Mouse (Mus musculus): ENCODE measurements around the gene Eif4e3. TPM values are rescaled to one million over a fixed set of nuclear protein-coding genes. Genes with fewer than 3 reads are reported as not detected.

Eif4e3 gene
- total and polyA plus RNA-seq, 3 experiments, result 9.8 to 16.3 (median 11.8) TPM

- no peak overlapping the region for H3K4me2 ChIP-seq (ENCODE audit: insufficient read depth, low read depth, poor library complexity, severe bottlenecking)
- no peak for DNase-seq (ENCODE audit: extremely low read depth)
- H3K4me3 ChIP-seq (replicated peaks in 1 of 3; ENCODE audit: low read depth in 2 of 3, low read length in 2 of 3, poor library complexity in 1 of 3), result no peak overlapping the region
- no peaks in the 10 kb centered on the region for H3K9me3 ChIP-seq (replicated peaks; ENCODE audit: low read length)
- peaks cover 0 to 10% of the 10 kb centered on the region in 2 experiments; a peak in 2 of 4 replicates for H3K4me1 ChIP-seq (ENCODE audit: control insufficient read depth in 1 of 2, insufficient read depth in 2 of 2)
- no peaks in the 10 kb centered on the region for H3K27me3 ChIP-seq (replicated peaks)
- H3K79me2 ChIP-seq (replicated peaks; ENCODE audit: control insufficient read depth, extremely low read depth, insufficient read depth, poor library complexity, severe bottlenecking), result no peaks in the 10 kb centered on the region
- H3K27ac ChIP-seq (ENCODE audit: insufficient read depth, low read depth), result no peak overlapping the region
- TF ChIP-seq CHD1 (IDR thresholded peaks at IDR 0.05; ENCODE audit: low read depth, low read length), result no peak
- TF ChIP-seq MAZ (IDR thresholded peaks at IDR 0.05; ENCODE audit: low read depth, low read length), result no peak
- in situ Hi-C loops (cut with MboI; ENCODE audit: low pct_ligation_motif_present, low pct_unique_long_range_greater_than_20kb, low sequenced_read_pairs), result no loop called here
- no peak overlapping the region for H3K9ac ChIP-seq (ENCODE audit: insufficient read depth, low read depth)
- dilution Hi-C loops (cut with MboI; ENCODE audit: extremely low pct_ligation_motif_present, extremely low pct_unique_long_range_greater_than_20kb, low sequenced_read_pairs), result no loop called here
- H3K36me3 ChIP-seq (replicated peaks in 1 of 2; ENCODE audit: control insufficient read depth in 1 of 2, insufficient read depth in 1 of 2, low read length in 1 of 2), result no peaks in the 10 kb centered on the region
Observed at GRCm38 (mm10) chr6:99617867-99618266, 48.7 kb downstream of the Eif4e3 start.

- H3K9ac ChIP-seq (ENCODE audit: insufficient read depth, low read depth), result no peak overlapping the region
- H3K27ac ChIP-seq (ENCODE audit: insufficient read depth, low read depth), result no peak overlapping the region
- no peak overlapping the region for H3K4me3 ChIP-seq (replicated peaks in 1 of 3; ENCODE audit: low read depth in 2 of 3, low read length in 2 of 3, poor library complexity in 1 of 3)
- no peaks in the 10 kb centered on the region for H3K9me3 ChIP-seq (replicated peaks; ENCODE audit: low read length)
- H3K36me3 ChIP-seq (replicated peaks in 1 of 2; ENCODE audit: control insufficient read depth in 1 of 2, insufficient read depth in 1 of 2, low read length in 1 of 2), result no peaks in the 10 kb centered on the region
- H3K4me1 ChIP-seq (ENCODE audit: control insufficient read depth in 1 of 2, insufficient read depth in 2 of 2), result peaks cover 0 to 6% of the 10 kb centered on the region in 2 experiments; a peak in 1 of 4 replicates
- dilution Hi-C loops (cut with MboI; ENCODE audit: extremely low pct_ligation_motif_present, extremely low pct_unique_long_range_greater_than_20kb, low sequenced_read_pairs), result no loop called here
- H3K4me2 ChIP-seq (ENCODE audit: insufficient read depth, low read depth, poor library complexity, severe bottlenecking), result no peak overlapping the region
- H3K79me2 ChIP-seq (replicated peaks; ENCODE audit: control insufficient read depth, extremely low read depth, insufficient read depth, poor library complexity, severe bottlenecking), result no peaks in the 10 kb centered on the region
- no peaks in the 10 kb centered on the region for H3K27me3 ChIP-seq (replicated peaks)
- in situ Hi-C loops (cut with MboI; ENCODE audit: low pct_ligation_motif_present, low pct_unique_long_range_greater_than_20kb, low sequenced_read_pairs), result no loop called here
- no peak for TF ChIP-seq MAX (IDR thresholded peaks at IDR 0.05; ENCODE audit: low read length)
- no peak for TF ChIP-seq PAX5 (IDR thresholded peaks at IDR 0.05; ENCODE audit: low read length)
- TF ChIP-seq ELF1 (IDR thresholded peaks at IDR 0.05; ENCODE audit: low read depth, low read length), result no peak
- no peak for TF ChIP-seq EP300 (IDR thresholded peaks at IDR 0.05; ENCODE audit: low read length)
- no peak for TF ChIP-seq CHD1 (IDR thresholded peaks at IDR 0.05; ENCODE audit: low read depth, low read length)
- no peak for TF ChIP-seq HCFC1 (IDR thresholded peaks at IDR 0.05; ENCODE audit: low read depth, low read length)
- TF ChIP-seq IRF4 (IDR thresholded peaks at IDR 0.05; ENCODE audit: low read depth, low read length), result no peak
- TF ChIP-seq MAZ (IDR thresholded peaks at IDR 0.05; ENCODE audit: low read depth, low read length), result no peak
- TF ChIP-seq MAFK (IDR thresholded peaks at IDR 0.05; ENCODE audit: insufficient replicate concordance, low read length), result no peak
- TF ChIP-seq NELFE (IDR thresholded peaks at IDR 0.05; ENCODE audit: low read depth, low read length), result no peak
- TF ChIP-seq ZMIZ1 (IDR thresholded peaks at IDR 0.05; ENCODE audit: low read depth, low read length), result no peak
- no peak for TF ChIP-seq USF1 (IDR thresholded peaks at IDR 0.05; ENCODE audit: low read depth, low read length)
- no peak for TF ChIP-seq NRF1 (IDR thresholded peaks at IDR 0.05; ENCODE audit: low read depth, low read length)
- TF ChIP-seq ZNF384 (IDR thresholded peaks at IDR 0.05; ENCODE audit: low read depth, low read length), result no peak
- no peak for TF ChIP-seq UBTF (IDR thresholded peaks at IDR 0.05; ENCODE audit: low read depth, low read length)
- no peak for TF ChIP-seq MYC (IDR thresholded peaks at IDR 0.05; ENCODE audit: low read depth, low read length)
- no peak for TF ChIP-seq JUND (conservative IDR thresholded peaks at IDR 0.05; ENCODE audit: low read depth, low read length)
- TF ChIP-seq TCF12 (IDR thresholded peaks at IDR 0.05; ENCODE audit: low read depth, low read length), result no peak
- no peak for TF ChIP-seq GABPA (IDR thresholded peaks at IDR 0.05; ENCODE audit: insufficient replicate concordance, low read depth, low read length)
- DNase-seq (ENCODE audit: extremely low read depth), result no peak
Observed at GRCm38 (mm10) chr6:99617415-99617814, 49.2 kb downstream of the Eif4e3 start.
